Comparison of ENCODE assay signal across 8 mouse cellular contexts in genomic region chr12:98347550-98348318, GRCm38 (mm10).
DNase-seq lines count a peak whose midpoint lies in the region; ATAC-seq and TF ChIP-seq lines count a peak whose summit lies in the region.

No protein-coding gene starts in this region.

- no peaks in the 10 kb centered on the region for H3K9me3 ChIP-seq in liver, embryonic 14.5 days (ENCODE audit: control insufficient read depth, low read length)
- H3K9me3 ChIP-seq in liver, embryonic 11.5 days (ENCODE audit: control insufficient read depth, low read length) = no peaks in the 10 kb centered on the region
- no peaks in the 10 kb centered on the region for H3K9me3 ChIP-seq in limb, embryonic 14.5 days (ENCODE audit: control insufficient read depth, low read length)
- no peaks in the 10 kb centered on the region for H3K9me3 ChIP-seq in stomach, postnatal 0 days (ENCODE audit: control insufficient read depth, low read length)

- H3K9ac ChIP-seq in liver, embryonic 14.5 days (replicated peaks) = no peak overlapping the region
- H3K9ac ChIP-seq in liver, embryonic 11.5 days (ENCODE audit: low read depth, low read length) = no peak overlapping the region
- no peak overlapping the region for H3K9ac ChIP-seq in limb, embryonic 14.5 days (ENCODE audit: low read depth, low read length, severe bottlenecking)
- no peak overlapping the region for H3K9ac ChIP-seq in stomach, postnatal 0 days (ENCODE audit: low read length)

- H3K4me3 ChIP-seq in liver, embryonic 14.5 days (ENCODE audit: insufficient read depth in 1 of 2, low read depth in 2 of 2, low read length in 2 of 2) = no peak overlapping the region
- no peak overlapping the region for H3K4me3 ChIP-seq in liver, embryonic 11.5 days (ENCODE audit: low read depth, low read length)
- H3K4me3 ChIP-seq in limb, embryonic 14.5 days (replicated peaks; ENCODE audit: low read length) = no peak overlapping the region
- H3K4me3 ChIP-seq in stomach, postnatal 0 days (ENCODE audit: low read depth, low read length) = no peak overlapping the region

- H3K27ac ChIP-seq in liver, embryonic 14.5 days = no peak overlapping the region
- no peak overlapping the region for H3K27ac ChIP-seq in liver, embryonic 11.5 days (ENCODE audit: low read depth, low read length)
- no peak overlapping the region for H3K27ac ChIP-seq in limb, embryonic 14.5 days (replicated peaks; ENCODE audit: low read depth, low read length)
- no peak overlapping the region for H3K27ac ChIP-seq in stomach, postnatal 0 days (replicated peaks)

- no peak for ATAC-seq in CD4-positive, CD25-positive, alpha-beta regulatory T cell, adult 4 months
- ATAC-seq in liver, embryonic 14.5 days (ENCODE audit: insufficient read depth) = no peak
- no peak for ATAC-seq in liver, embryonic 11.5 days (replicated peaks; ENCODE audit: low FRiP score)
- ATAC-seq in limb, embryonic 14.5 days (ENCODE audit: low FRiP score, low read depth) = no peak
- no peak for ATAC-seq in stomach, postnatal 0 days (ENCODE audit: low FRiP score, low TSS enrichment)

- no peak for TF ChIP-seq EP300 in liver, embryonic 14.5 days (IDR thresholded peaks at IDR 0.05; ENCODE audit: low read depth)
- TF ChIP-seq EP300 in stomach, postnatal 0 days (optimal IDR thresholded peaks at IDR 0.05) = no peak

- no peak for TF ChIP-seq POLR2A in limb, embryonic 14.5 days (IDR thresholded peaks at IDR 0.05; ENCODE audit: borderline replicate concordance, extremely low read depth, insufficient read depth, insufficient read length)

- H3K36me3 ChIP-seq in liver, embryonic 14.5 days (replicated peaks; ENCODE audit: control insufficient read depth, insufficient read depth, low read depth) = no peaks in the 10 kb centered on the region
- no peaks in the 10 kb centered on the region for H3K36me3 ChIP-seq in liver, embryonic 11.5 days (ENCODE audit: control insufficient read depth, insufficient read depth, low read length)
- H3K36me3 ChIP-seq in limb, embryonic 14.5 days (ENCODE audit: control insufficient read depth, insufficient read depth, low read length) = no peaks in the 10 kb centered on the region
- H3K36me3 ChIP-seq in stomach, postnatal 0 days (ENCODE audit: control insufficient read depth, insufficient read depth, low read length) = no peaks in the 10 kb centered on the region

- peak; percentile 57 for TF ChIP-seq CTCF in liver, embryonic 14.5 days (IDR thresholded peaks at IDR 0.05; ENCODE audit: low read depth)
- peak; percentile 74 for TF ChIP-seq CTCF in stomach, postnatal 0 days (IDR thresholded peaks at IDR 0.05; ENCODE audit: low read depth)

- WGBS in liver, embryonic 14.5 days (ENCODE audit: insufficient replicate concordance) = 49% methylated on average over 13 of the region's 13 CpGs
- 70% methylated on average over 13 of the region's 13 CpGs for WGBS in liver, embryonic 11.5 days
- 65% methylated on average over 13 of the region's 13 CpGs for WGBS in limb, embryonic 14.5 days
- 69% methylated on average over 13 of the region's 13 CpGs for WGBS in stomach, postnatal 0 days

- H3K4me2 ChIP-seq in liver, embryonic 14.5 days (ENCODE audit: low read depth) = no peak overlapping the region
- no peak overlapping the region for H3K4me2 ChIP-seq in liver, embryonic 11.5 days
- no peak overlapping the region for H3K4me2 ChIP-seq in limb, embryonic 14.5 days (replicated peaks; ENCODE audit: low read depth, low read length, severe bottlenecking)
- H3K4me2 ChIP-seq in stomach, postnatal 0 days (replicated peaks; ENCODE audit: low read depth) = no peak overlapping the region

- peak; percentile 69 for DNase-seq in CD4-positive, CD25-positive, alpha-beta regulatory T cell, adult 2 months (ENCODE audit: low read depth, low spot score)
- peak in 1 of 3 experiments; percentile 6 for DNase-seq in liver, embryonic 14.5 days (ENCODE audit: low read depth in 3 of 3, low spot score in 3 of 3)
- no peak for DNase-seq in liver, embryonic 11.5 days (ENCODE audit: low spot score)
- peak; percentile 76 for DNase-seq in adrenal gland, postnatal 10 days
- peak; percentile 15 for DNase-seq in embryo, embryonic 9.5 days (ENCODE audit: extremely low spot score)
- peak; percentile 49 for DNase-seq in limb, embryonic 14.5 days (ENCODE audit: low spot score)
- no peak for DNase-seq in stomach, postnatal 0 days (ENCODE audit: low spot score)

- no peaks in the 10 kb centered on the region for H3K4me1 ChIP-seq in liver, embryonic 14.5 days (replicated peaks; ENCODE audit: control insufficient read depth in 2 of 2, insufficient read depth in 2 of 2, low read length in 1 of 2)
- no peaks in the 10 kb centered on the region for H3K4me1 ChIP-seq in liver, embryonic 11.5 days (replicated peaks; ENCODE audit: control insufficient read depth, insufficient read depth, low read length)
- H3K4me1 ChIP-seq in limb, embryonic 14.5 days (ENCODE audit: control insufficient read depth, insufficient read depth, low read length) = no peaks in the 10 kb centered on the region
- H3K4me1 ChIP-seq in stomach, postnatal 0 days (replicated peaks; ENCODE audit: control insufficient read depth, insufficient read depth) = no peaks in the 10 kb centered on the region

- no peaks in the 10 kb centered on the region for H3K27me3 ChIP-seq in liver, embryonic 14.5 days (ENCODE audit: control insufficient read depth, insufficient read depth, low read length)
- H3K27me3 ChIP-seq in liver, embryonic 11.5 days (replicated peaks; ENCODE audit: control insufficient read depth, insufficient read depth, low read length) = no peaks in the 10 kb centered on the region
- H3K27me3 ChIP-seq in limb, embryonic 14.5 days (ENCODE audit: control insufficient read depth, insufficient read depth, low read length) = no peaks in the 10 kb centered on the region
- no peaks in the 10 kb centered on the region for H3K27me3 ChIP-seq in stomach, postnatal 0 days (ENCODE audit: control insufficient read depth, insufficient read depth, low read length)

Comparison
In these comparisons a context has a peak if more than half of its experiments do, and no peak if none do; other contexts are left out.
1. DNase-seq: peak in CD4-positive, CD25-positive, alpha-beta regulatory T cell, adult 2 months (single experiment), adrenal gland, postnatal 10 days (single experiment), embryo, embryonic 9.5 days (single experiment) and limb, embryonic 14.5 days (single experiment); none in liver, embryonic 11.5 days (single experiment) and stomach, postnatal 0 days (single experiment).